Mouse (Mus musculus) ovary, postnatal 14 days (tissue): ENCODE data around the gene Abl1.

Source experiments
- DNase-seq: peaks from one replicate; pipeline ENCODE4 v3.0.0; 2022; ENCODE audit warnings: low spot score

The Abl1 gene

DNA sequence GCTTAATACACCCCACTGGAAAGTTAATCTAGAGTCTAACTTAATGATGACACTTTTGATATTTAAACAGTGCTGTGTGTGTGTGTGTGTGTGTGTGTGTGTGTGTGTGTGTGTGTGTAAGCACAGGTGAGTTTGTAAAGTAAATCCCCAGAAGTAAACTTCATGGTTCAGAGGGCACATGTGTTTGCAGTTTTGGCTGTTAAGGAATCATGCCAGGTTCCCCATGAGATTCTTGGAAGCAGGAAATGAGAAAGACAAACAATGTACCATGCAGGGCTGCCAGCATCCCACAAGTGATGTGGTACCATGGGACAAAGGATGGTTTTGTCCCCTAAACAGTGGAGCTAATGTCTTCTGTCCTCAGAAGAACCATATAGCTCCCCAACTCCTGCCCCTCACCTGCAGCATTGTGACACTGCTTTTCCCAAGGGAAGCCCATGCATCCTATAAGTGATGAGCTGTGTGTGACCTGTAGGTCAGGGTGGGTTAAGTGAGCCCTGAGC, 57.6 kb downstream of the Abl1 start:
- DNase-seq: no peak

- no peak for DNase-seq
Measured at GRCm38 (mm10) chr2:31746835-31747234, 58.7 kb downstream of the Abl1 start.

DNA sequence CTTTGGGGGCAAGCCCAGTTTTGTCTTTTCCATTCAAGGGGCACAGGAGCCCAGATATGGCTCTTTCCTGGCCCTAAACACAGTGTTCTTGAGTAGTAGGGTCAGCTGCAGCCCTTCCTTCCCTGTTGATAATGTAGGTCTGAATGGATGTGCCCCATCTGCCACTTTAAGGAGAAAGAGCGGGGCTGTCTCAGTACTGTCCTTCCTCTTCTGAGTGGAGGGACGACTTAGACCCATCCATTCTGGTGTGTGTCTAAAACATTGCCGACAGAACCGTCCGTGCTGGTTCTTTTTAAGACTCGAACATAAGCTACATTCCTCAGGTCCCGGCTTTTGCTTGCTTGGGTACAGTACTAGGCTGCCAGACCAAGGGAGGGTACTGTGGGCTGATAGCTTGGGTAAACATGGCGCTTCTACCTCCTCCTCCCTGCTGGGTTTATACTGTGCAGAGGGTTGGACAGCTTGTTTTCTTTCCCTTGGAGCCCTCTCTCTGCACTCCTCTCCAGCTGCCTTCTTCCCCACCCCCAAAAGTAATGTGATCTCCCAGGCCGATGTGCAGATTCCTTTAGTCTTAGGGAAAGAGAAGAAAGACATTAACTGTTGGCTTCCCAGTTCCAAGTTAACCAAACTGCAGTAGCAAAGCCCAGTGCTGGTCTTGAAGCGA, 61.0 kb downstream of the Abl1 start:
- peak; percentile 44 for DNase-seq

DNA sequence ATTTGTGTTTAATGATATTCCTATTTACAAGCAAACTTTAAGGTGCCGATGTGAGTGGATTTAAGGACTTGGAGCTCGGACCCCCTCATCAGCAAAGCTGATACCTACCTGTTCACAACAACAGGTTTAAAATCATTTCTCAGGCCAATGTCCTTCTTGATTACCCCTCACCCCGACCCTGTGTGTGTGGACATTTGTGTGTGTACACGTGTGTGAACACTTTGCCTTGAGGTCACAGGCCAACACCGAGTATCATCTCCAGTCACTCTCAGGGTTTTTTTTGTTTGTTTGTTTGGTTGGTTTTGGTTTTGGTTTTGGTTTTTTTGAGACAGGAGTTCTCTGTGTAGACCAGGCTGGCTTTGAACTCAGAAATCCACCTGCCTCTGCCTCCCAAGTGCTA, 62.0 kb downstream of the Abl1 start:
- DNase-seq: no peak

- DNase-seq: no peak
Measured at GRCm38 (mm10) chr2:31757472-31757871, 69.3 kb downstream of the Abl1 start.

DNA sequence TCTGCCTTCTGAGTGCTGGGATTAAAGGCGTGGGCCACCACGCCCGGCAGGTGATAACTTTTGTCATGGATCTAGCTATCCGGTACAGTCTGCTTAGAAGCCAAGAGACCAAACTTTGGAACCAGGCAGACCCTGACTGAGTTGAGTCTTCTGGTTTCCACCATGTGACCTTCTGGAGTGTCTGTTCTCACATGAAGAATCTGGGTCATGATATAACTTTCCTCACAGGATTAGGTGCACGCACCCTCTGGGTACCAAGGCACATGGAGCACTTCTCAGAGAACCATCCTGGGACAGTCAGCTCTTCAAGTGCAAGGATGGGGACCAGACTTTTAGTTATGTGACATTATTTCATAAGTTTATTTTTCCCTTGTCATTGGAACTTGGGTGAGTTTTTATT, 70.8 kb downstream of the Abl1 start:
- DNase-seq: no peak

- DNase-seq: peak; percentile 80
Measured at GRCm38 (mm10) chr2:31759751-31760460, 71.7 kb downstream of the Abl1 start.

- no peak for DNase-seq
Measured at GRCm38 (mm10) chr2:31760486-31760885, 72.3 kb downstream of the Abl1 start.

DNA sequence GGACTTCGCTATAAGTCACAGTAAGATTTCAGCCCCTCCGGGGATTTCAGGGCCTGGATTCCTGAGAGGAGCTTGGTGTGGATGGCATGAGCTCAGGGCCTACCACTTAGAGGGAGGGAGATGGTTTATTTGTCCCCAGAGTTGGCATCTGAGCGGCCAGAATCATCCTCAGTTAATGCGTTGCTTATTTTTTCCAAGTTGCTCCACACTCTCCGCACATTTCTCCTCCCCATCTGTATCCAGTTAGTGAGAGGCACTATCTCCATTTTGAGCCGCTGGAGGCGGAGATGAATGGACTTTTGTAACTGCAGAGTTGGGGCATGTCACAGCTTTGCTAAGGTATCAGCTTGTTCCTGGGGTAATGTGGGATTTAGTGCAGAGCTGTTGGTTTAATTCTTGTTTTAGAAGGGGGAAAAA, 72.9 kb downstream of the Abl1 start:
- no peak for DNase-seq

DNA sequence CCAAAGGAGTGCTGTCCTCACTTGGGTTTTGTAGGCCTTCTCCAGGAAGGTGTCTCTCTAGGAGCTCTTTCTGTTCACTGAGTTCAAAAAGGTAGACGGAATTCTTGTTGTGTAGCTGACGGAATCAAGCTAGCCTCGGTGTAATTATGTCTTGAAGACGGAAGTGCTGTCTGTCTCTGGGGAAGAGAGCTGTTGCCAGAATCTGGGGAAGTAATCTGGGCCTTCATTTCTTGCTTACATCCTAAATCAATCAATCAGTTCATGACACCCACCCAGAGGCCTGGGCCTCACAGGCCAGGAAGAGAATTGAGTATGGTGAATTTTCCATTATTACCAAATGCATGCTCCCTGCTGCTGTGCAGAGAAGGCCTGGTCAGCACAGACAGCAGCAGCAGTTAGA, 73.4 kb downstream of the Abl1 start:
- no peak for DNase-seq

GRCm38 (mm10) chr2:31762155-31762554, 74.0 kb downstream of the Abl1 start:
- DNase-seq: no peak

DNA sequence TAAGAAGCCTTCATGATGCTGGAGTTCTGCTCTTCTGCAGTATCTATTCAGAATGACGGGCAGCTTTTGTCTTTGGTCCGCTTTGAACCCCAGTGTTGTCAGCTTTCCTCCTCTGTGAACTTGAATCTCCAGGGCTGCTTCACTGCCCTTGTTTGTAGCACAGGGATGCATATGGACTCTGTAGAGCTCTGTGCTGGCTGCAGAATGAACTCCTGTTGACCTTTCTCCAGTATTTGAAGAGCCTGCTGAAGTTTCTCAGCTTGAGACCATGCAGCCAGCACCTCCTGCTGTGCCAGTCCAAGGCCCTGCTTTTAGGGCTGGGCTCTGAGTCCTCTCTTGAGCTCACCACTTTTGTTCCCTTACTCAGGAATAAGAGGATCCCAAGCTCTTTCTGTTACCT, 74.7 kb downstream of the Abl1 start:
- no peak for DNase-seq

DNA sequence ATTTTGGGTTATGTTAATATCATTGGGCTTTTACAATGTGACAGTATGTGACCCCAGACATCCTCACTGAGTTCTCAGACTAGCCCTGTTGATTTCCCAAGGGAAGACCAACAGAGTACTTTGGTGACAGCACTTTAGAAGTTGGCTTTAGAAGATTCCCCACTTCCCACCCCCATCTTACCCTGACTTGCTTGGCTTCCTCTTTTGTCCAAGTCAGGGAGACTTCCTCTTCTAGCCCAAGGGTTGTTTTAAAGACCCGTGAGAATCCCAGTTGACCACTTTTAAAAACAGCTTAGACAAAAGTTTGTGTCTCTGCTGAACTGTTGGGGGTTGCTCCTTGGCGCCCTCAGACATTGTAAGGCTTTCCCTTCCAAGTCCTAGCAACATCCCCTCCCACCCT, 75.1 kb downstream of the Abl1 start:
- DNase-seq: no peak

GRCm38 (mm10) chr2:31767104-31767503, 78.9 kb downstream of the Abl1 start:
- DNase-seq: no peak

- DNase-seq: no peak
Measured at GRCm38 (mm10) chr2:31767815-31768214, 79.6 kb downstream of the Abl1 start.

DNA sequence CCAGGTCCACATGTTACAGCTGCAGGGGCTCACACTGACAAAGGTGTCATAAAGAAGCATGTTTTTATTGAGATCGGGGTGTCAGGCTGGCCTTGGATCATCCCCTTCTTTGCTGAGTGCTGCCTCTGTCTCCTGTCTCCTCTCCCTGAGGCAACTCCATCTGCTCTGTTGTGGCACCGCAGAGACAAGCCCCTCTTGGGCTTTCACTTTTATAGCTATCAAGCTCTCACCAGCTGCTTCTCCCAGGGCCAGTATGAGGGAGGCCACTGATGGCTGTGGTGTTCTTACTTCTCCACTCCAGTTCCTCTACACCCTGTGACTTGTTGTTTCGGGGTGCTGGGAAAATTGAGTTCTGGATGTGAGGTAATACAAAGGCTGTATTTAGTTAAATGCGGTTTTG, 80.9 kb downstream of the Abl1 start:
- DNase-seq: no peak

DNA sequence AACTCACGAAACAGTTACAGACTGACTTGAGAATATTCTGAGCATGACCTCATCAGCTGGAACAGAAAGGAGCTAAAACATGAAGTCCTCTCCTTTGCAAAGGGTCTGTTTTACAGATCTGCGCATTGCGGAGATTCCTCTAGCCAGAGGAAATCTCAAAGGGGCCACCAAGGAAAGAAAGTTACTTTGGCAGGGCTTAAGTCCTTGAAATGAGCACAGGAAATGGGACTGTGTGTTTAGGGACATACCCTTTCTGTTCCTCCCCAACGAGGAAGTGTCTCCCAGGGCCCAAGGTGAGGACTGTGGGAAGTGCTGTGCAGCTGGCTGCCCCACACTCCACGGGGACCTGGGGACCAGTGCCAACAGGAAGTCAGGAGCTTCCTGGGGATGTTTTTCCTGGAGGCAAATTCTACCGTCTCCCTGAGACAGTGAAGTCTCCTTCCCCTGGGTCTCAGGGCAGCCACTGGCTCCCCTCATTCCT, 81.5 kb downstream of the Abl1 start:
- peak; percentile 44 for DNase-seq

- peak; percentile 43 for DNase-seq
Measured at GRCm38 (mm10) chr2:31770781-31771441, 82.7 kb downstream of the Abl1 start.

GRCm38 (mm10) chr2:31776479-31776878, 88.3 kb downstream of the Abl1 start:
- DNase-seq: no peak

GRCm38 (mm10) chr2:31779258-31779657, 91.1 kb downstream of the Abl1 start:
- no peak for DNase-seq

DNA sequence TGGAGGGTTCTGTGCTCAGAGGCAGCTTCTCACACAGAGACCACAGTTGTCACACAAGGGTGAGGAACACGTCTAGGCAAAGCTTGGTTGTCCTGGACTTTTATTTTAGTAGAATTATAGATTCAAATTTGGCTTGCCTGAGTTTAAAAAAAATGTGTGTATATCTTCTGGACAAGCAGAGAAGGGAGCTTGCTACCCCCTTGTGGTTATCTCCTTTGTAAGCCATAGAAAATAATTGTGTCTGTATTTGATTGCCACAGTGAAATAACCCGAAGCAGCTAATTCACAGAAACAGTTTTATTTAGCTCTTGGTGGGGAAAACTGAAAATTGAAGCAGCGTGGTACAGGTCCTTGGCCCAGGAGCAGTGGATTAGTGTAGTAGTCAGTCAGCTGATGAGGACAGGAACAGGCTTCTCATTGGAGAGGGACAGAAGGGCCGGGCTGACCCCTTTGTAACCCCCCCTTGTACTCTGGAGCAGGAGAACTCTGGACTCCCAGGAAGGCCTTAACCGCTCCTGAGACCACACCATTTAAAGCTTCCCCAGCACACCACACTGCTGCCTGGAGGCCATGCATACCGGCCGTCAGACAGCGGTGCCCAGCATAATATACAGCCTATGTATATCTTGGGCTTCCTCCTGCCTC, 94.9 kb downstream of the Abl1 start:
- DNase-seq: no peak

DNA sequence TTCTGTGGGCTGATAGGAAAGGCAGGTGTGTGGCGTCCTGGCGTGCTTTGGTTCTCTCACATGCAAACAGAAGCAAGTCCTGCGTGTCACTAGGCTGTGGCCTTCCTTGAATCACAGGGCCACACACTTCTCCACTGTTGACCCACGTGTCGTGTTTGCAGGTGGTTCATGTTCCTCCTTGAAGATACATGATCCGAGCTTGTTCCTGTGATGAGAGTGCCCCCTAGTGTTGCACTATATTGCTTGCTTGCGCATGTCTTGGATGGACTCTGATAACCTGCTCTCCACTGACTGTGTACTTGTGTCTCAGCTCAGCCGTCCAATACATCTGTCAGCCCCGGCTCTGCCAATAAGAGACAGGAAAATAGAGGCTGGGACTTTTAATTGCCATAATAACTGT, 96.9 kb downstream of the Abl1 start:
- DNase-seq: peak; percentile 69
